Mouse (Mus musculus): ENCODE measurements around the gene B230104I21Rik.

The B230104I21Rik gene

DNA sequence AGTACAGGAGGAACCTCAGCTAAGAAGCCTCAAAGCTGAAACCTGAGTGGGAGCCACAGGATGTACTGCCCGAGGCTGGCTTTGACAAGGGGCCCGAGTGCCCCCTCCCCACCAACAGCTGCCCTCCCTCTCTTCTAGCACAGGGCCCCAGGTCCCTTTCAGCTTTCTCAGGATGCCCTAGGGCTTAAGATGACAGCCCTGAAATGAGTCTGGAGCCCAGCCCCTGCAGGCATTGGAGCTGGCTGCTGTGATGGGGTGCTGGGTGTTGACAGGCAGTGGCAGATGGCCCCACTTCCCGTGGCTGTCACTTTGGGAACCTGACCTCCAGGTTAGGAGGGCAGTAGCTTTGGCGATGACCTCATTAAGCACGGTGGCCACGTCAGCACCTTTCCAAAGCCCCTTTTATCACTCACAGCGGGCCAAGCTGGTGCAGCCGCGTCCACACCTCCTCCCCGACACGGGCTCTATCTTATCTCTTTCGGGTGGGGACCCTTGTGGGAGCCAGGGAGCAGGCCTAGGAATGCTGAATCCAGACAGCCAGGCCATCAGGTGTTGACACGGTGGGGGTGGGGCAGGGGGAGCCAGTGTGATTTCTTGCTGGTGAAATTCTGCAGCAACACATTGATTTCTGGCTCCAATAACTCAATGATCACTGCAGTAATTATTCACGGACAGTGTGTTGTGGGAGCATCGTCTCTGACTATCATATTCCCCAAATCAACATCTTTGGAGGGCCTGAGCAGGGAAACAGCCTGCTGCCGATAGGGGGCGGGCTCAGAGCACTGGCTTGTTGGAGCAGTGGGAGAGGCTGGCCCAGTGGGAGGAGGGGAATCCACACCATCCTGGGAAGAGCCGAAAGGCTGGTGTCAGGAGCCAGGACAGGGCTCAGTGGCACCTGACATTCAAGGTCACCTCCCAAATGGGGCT lies 57.5 kb downstream of the B230104I21Rik start:
- DNase-seq (ENCODE audit: low spot score), result no peak

DNA sequence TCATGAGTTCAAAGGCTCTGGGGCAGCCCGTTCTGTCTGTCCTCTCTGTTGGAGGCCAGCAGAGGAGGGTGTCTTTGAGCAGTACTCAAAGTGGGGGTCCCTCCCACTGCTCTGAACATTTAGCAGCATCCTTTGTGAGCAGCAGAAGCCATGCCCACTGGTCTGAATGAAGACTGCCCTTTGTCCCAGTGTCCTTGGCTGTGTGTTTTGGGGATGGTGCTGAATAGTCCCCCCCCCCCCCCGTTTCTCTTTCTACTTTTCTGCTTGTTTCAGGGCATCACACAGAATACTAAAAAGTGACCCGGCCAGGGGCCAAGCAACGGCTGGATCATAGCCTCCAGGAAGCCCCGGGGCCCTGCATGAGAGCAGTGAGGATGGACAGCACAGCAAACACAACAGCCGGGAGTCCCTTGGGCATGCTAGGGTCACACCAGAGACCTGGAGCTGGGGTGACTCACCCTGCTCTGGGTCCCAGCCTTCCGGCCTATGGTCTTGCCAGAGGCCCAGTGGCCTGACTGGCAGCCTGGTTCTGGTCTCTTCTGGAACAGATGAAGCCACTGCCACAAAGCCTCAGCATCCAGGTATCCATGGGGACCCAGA lies 58.3 kb downstream of the B230104I21Rik start:
- DNase-seq (ENCODE audit: low spot score), result no peak

DNA sequence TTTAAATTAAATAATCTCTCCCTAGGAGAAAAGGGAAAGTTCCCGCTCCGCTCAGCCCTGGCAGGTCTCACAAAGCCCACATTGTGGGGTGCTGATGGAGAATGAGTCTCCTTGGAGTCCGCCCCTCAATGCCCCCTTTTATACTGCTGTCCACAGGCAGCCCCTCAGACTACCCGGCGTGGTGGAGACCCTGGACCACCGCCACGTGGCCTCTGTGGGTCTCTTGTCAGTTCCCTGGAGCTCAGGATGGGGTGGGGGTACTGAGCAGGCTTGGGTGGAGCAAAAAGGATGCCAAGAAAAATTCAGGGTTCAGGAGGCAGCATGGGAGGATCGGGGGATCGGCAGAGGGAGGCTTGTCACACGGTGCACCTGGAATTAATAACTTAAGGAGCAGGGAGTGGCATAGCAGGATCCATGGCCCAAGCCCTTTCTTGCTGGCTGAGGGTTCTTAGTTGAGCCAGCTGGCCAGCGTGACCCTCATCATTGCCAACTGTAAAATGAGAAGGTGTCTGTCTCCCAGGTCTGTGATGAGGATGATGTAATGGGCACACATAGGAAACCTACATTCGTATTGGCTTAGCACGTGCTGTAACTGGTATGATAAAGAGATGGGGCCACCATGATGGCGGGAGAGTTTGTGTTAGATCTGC lies 60.9 kb downstream of the B230104I21Rik start:
- DNase-seq (ENCODE audit: low spot score), result no peak

Data from adipocyte (in vitro differentiated cells).